Comparison of ENCODE assay signal across 8 mouse cellular contexts in genomic region chr3:95433301-95433915, GRCm38 (mm10). TPM values are rescaled to one million over a fixed set of nuclear protein-coding genes. Genes with fewer than 3 reads are reported as not detected.
DNase-seq lines count a peak whose midpoint lies in the region; ATAC-seq lines count a peak whose summit lies in the region.

No protein-coding gene starts in this region.

- H3K9me3 ChIP-seq in erythroblast, embryonic 14.5 days (ENCODE audit: control insufficient read depth, low read length) = no peaks in the 10 kb centered on the region
- H3K9me3 ChIP-seq in forebrain, embryonic 12.5 days = no peaks in the 10 kb centered on the region
- H3K9me3 ChIP-seq in liver, embryonic 12.5 days (replicated peaks) = no peaks in the 10 kb centered on the region

- no peak overlapping the region; the same call in 1 of the 2 replicates for H3K9ac ChIP-seq in forebrain, embryonic 12.5 days
- H3K9ac ChIP-seq in liver, embryonic 12.5 days = peak overlapping the region; percentile 93

- H3K27me3 ChIP-seq in erythroblast, embryonic 14.5 days (ENCODE audit: control insufficient read depth) = peaks cover 18% of the 10 kb centered on the region
- H3K27me3 ChIP-seq in forebrain, embryonic 12.5 days = no peaks in the 10 kb centered on the region
- no peaks in the 10 kb centered on the region; the same call in 1 of the 2 replicates for H3K27me3 ChIP-seq in liver, embryonic 12.5 days (replicated peaks)

- DNase-seq in A20 (ENCODE audit: low read depth, low spot score) = peak; percentile 75
- DNase-seq in urinary bladder, adult 2 months (ENCODE audit: low spot score) = no peak
- no peak for DNase-seq in adrenal gland, postnatal 10 days
- DNase-seq in adrenal gland, adult 18-20 months (ENCODE audit: low spot score in 2 of 2) = no peak

- H3K4me3 ChIP-seq in erythroblast, embryonic 14.5 days (replicated peaks) = peak overlapping the region; percentile 70
- peak overlapping the region; percentile 87 for H3K4me3 ChIP-seq in forebrain, embryonic 12.5 days (replicated peaks)
- peak overlapping the region; percentile 87 for H3K4me3 ChIP-seq in liver, embryonic 12.5 days

- no peak for ATAC-seq in erythroblast, adult 5-6 weeks (replicated peaks; ENCODE audit: low FRiP score, poor library complexity, severe bottlenecking)
- no peak for ATAC-seq in forebrain, embryonic 12.5 days (ENCODE audit: low FRiP score)
- ATAC-seq in liver, embryonic 12.5 days = no peak

- H3K4me1 ChIP-seq in erythroblast, embryonic 14.5 days (ENCODE audit: control insufficient read depth) = peaks cover 35% of the 10 kb centered on the region
- H3K4me1 ChIP-seq in forebrain, embryonic 12.5 days = peaks cover 9% of the 10 kb centered on the region
- peaks cover 36% of the 10 kb centered on the region for H3K4me1 ChIP-seq in liver, embryonic 12.5 days

- WGBS in forebrain, embryonic 12.5 days = 78% methylated on average over 10 of the region's 10 CpGs
- 63% methylated on average over 10 of the region's 10 CpGs for WGBS in liver, embryonic 12.5 days (ENCODE audit: insufficient replicate concordance)

- peak overlapping the region; percentile 59 for H3K4me2 ChIP-seq in forebrain, embryonic 12.5 days
- peak overlapping the region; percentile 74 for H3K4me2 ChIP-seq in liver, embryonic 12.5 days

- no peak overlapping the region for H3K27ac ChIP-seq in forebrain, embryonic 12.5 days
- peak overlapping the region; percentile 93 for H3K27ac ChIP-seq in liver, embryonic 12.5 days

- H3K36me3 ChIP-seq in erythroblast, embryonic 14.5 days (ENCODE audit: control insufficient read depth) = peaks cover 21% of the 10 kb centered on the region
- peaks cover 11% of the 10 kb centered on the region for H3K36me3 ChIP-seq in forebrain, embryonic 12.5 days (replicated peaks)
- peaks cover 19% of the 10 kb centered on the region for H3K36me3 ChIP-seq in liver, embryonic 12.5 days

RNA-seq across cellular contexts. Expression of gene Arnt, which starts 0.8 kb away (rescaled TPM):
- polyA plus RNA-seq in erythroblast, embryonic 14.5 days (2012) = 1.5 and 2.0 TPM in 2 replicates
- total RNA-seq in erythroblast, adult 5-6 weeks (2015; ENCODE audit: low replicate concordance) = 35.9 and 43.1 TPM in 2 replicates
- 36.0 and 53.4 TPM in 2 replicates for total RNA-seq in erythroblast, adult 5-6 weeks (2017; ENCODE audit: low replicate concordance)
- polyA plus RNA-seq in forebrain, embryonic 12.5 days (2016; fragmentation: Nextera tagmentation; extraction: Ambion mirVana) = 31.2 and 32.6 TPM in 2 replicates
- polyA plus RNA-seq in liver, embryonic 12.5 days (2016; fragmentation: Nextera tagmentation; extraction: Ambion mirVana) = 22.8 and 25.8 TPM in 2 replicates
- 44.8 and 51.4 TPM in 2 replicates for polyA plus RNA-seq in urinary bladder, adult 2 months (2012; rRNA removed)
- 10 to 100 TPM; 53.4 to 64.5 TPM for total RNA-seq in adrenal gland, postnatal 10 days (2021)
- 10 to 100 TPM; 50.1 to 60.5 TPM for total RNA-seq in adrenal gland, adult 18-20 months (2021)

RNA-seq across cellular contexts. Expression of gene 4930558C23Rik, which starts 30.8 kb away (rescaled TPM):
- not detected in 2 replicates for polyA plus RNA-seq in erythroblast, embryonic 14.5 days (2012)
- not detected in 2 replicates for total RNA-seq in erythroblast, adult 5-6 weeks (2015; ENCODE audit: low replicate concordance)
- total RNA-seq in erythroblast, adult 5-6 weeks (2017; ENCODE audit: low replicate concordance) = not detected in 2 replicates
- not detected in 2 replicates for polyA plus RNA-seq in forebrain, embryonic 12.5 days (2016; fragmentation: Nextera tagmentation; extraction: Ambion mirVana)
- polyA plus RNA-seq in liver, embryonic 12.5 days (2016; fragmentation: Nextera tagmentation; extraction: Ambion mirVana) = not detected in 2 replicates
- polyA plus RNA-seq in urinary bladder, adult 2 months (2012; rRNA removed) = not detected in 2 replicates
- not detected for total RNA-seq in adrenal gland, postnatal 10 days (2021)
- not detected for total RNA-seq in adrenal gland, adult 18-20 months (2021)
